Comparison of ENCODE assay signal across 20 mouse cellular contexts in the genomic region with DNA sequence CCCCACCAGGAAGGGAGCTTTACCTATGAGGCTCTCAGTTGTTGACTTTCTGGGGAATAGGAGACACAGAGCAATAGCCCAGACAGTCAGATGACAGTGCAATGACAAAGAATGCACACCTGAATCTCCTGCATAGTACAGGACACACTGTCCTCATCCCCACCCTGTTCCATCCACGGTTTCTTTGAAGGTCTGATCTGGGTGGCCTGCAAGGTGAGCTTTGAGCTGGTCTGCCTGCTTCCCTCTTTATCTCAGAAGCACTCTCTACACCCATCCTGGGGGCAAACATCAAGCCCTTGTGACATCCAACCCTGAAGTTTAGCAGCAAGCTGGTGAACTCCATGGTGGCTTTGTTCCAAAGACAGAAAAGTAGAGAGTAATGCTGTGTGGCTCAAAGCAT. TPM values are rescaled to one million over a fixed set of nuclear protein-coding genes. Genes with fewer than 3 reads are reported as not detected.
DNase-seq lines count a peak whose midpoint lies in the region; ATAC-seq and TF ChIP-seq lines count a peak whose summit lies in the region.
"Had no signal": no experiment of that assay in that cellular context is flagged by ENCODE, and none has a peak within 500 bp of the region (broad histone marks: within the 10 kb centered on the region; RNA-seq: fewer than 3 reads in every experiment).

No protein-coding gene starts in this region.

- TF ChIP-seq CTCF in liver, postnatal 0 days (IDR thresholded peaks at IDR 0.05; ENCODE audit: low read depth), result no peak

- H3K27ac ChIP-seq in heart, embryonic 16.5 days (ENCODE audit: low read length), result peak overlapping the region; percentile 42
- no peak overlapping the region for H3K27ac ChIP-seq in liver, embryonic 13.5 days
- H3K27ac ChIP-seq in liver, embryonic 12.5 days, result no peak overlapping the region
- H3K27ac ChIP-seq in liver, embryonic 15.5 days (replicated peaks), result no peak overlapping the region
- H3K27ac ChIP-seq in liver, postnatal 0 days (ENCODE audit: low read depth), result peak overlapping the region; percentile 74
- H3K27ac ChIP-seq in embryonic facial prominence, embryonic 10.5 days (replicated peaks), result no peak overlapping the region
- H3K27ac ChIP-seq: embryonic facial prominence, embryonic 12.5 days; forebrain, embryonic 13.5 days; forebrain, embryonic 15.5 days had no signal

- ATAC-seq in heart, embryonic 16.5 days (replicated peaks; ENCODE audit: extremely low read depth, insufficient read depth, low FRiP score), result no peak
- peak; percentile 58 for ATAC-seq in liver, embryonic 13.5 days (ENCODE audit: low read depth)
- ATAC-seq in liver, embryonic 12.5 days, result no peak
- peak; percentile 63 for ATAC-seq in liver, embryonic 15.5 days (ENCODE audit: insufficient read depth)
- ATAC-seq in liver, postnatal 0 days, result peak; percentile 72
- ATAC-seq: forebrain, embryonic 13.5 days; forebrain, embryonic 15.5 days had no signal

- peak; percentile 70; the same call in 1 of the 2 replicates for TF ChIP-seq EP300 in liver, postnatal 0 days (IDR thresholded peaks at IDR 0.05; ENCODE audit: low read depth)

- H3K9ac ChIP-seq in heart, embryonic 16.5 days (ENCODE audit: low read length), result no peak overlapping the region
- H3K9ac ChIP-seq in liver, embryonic 13.5 days, result no peak overlapping the region
- H3K9ac ChIP-seq in liver, embryonic 12.5 days, result no peak overlapping the region
- no peak overlapping the region for H3K9ac ChIP-seq in liver, embryonic 15.5 days
- H3K9ac ChIP-seq in liver, postnatal 0 days (replicated peaks), result no peak overlapping the region
- H3K9ac ChIP-seq: embryonic facial prominence, embryonic 12.5 days; forebrain, embryonic 13.5 days; forebrain, embryonic 15.5 days had no signal

- no peak for DNase-seq in heart, postnatal 4 days
- no peak for DNase-seq in liver, embryonic 13.5 days
- DNase-seq in liver, result no peak
- no peak for DNase-seq in liver, postnatal 0 days
- DNase-seq in embryonic facial prominence, embryonic 10.5 days (ENCODE audit: low spot score), result no peak
- DNase-seq: adrenal gland, adult 2 months; adrenal gland, postnatal 10 days; adrenal gland, postnatal 25 days; cerebellum, adult 11 months; cerebellum, adult 18-20 months; cerebellum, adult 8-10 months; cerebellum, adult 9-11 months; embryo, embryonic 11 days had no signal

- peaks cover 10% of the 10 kb centered on the region for H3K4me1 ChIP-seq in heart, embryonic 16.5 days (ENCODE audit: control insufficient read depth, insufficient read depth, low read length)
- no peaks in the 10 kb centered on the region for H3K4me1 ChIP-seq in liver, embryonic 13.5 days (replicated peaks)
- H3K4me1 ChIP-seq in liver, embryonic 12.5 days, result no peaks in the 10 kb centered on the region
- H3K4me1 ChIP-seq in liver, embryonic 15.5 days (replicated peaks), result no peaks in the 10 kb centered on the region
- H3K4me1 ChIP-seq in liver, postnatal 0 days (ENCODE audit: insufficient read depth), result no peaks in the 10 kb centered on the region
- no peaks in the 10 kb centered on the region for H3K4me1 ChIP-seq in embryonic facial prominence, embryonic 10.5 days
- H3K4me1 ChIP-seq: embryonic facial prominence, embryonic 12.5 days; forebrain, embryonic 13.5 days; forebrain, embryonic 15.5 days had no signal

- H3K4me3 ChIP-seq in heart, embryonic 16.5 days (ENCODE audit: low read length), result no peak overlapping the region
- H3K4me3 ChIP-seq in liver, embryonic 13.5 days (replicated peaks), result no peak overlapping the region
- no peak overlapping the region for H3K4me3 ChIP-seq in liver, embryonic 12.5 days
- no peak overlapping the region for H3K4me3 ChIP-seq in liver, embryonic 15.5 days (replicated peaks)
- no peak overlapping the region for H3K4me3 ChIP-seq in liver, postnatal 0 days (ENCODE audit: low read depth, low read length)
- H3K4me3 ChIP-seq in embryonic facial prominence, embryonic 10.5 days, result no peak overlapping the region
- H3K4me3 ChIP-seq: embryonic facial prominence, embryonic 12.5 days; forebrain, embryonic 13.5 days; forebrain, embryonic 15.5 days had no signal

- no peaks in the 10 kb centered on the region for H3K9me3 ChIP-seq in heart, embryonic 16.5 days (replicated peaks; ENCODE audit: control insufficient read depth, low read length)
- H3K9me3 ChIP-seq in liver, embryonic 13.5 days (replicated peaks), result no peaks in the 10 kb centered on the region
- H3K9me3 ChIP-seq in liver, embryonic 12.5 days (replicated peaks), result no peaks in the 10 kb centered on the region
- no peaks in the 10 kb centered on the region for H3K9me3 ChIP-seq in liver, embryonic 15.5 days (replicated peaks)
- H3K9me3 ChIP-seq in liver, postnatal 0 days (ENCODE audit: low read length), result no peaks in the 10 kb centered on the region
- H3K9me3 ChIP-seq in embryonic facial prominence, embryonic 10.5 days, result no peaks in the 10 kb centered on the region
- H3K9me3 ChIP-seq: embryonic facial prominence, embryonic 12.5 days; forebrain, embryonic 13.5 days; forebrain, embryonic 15.5 days had no signal

- H3K27me3 ChIP-seq in heart, embryonic 16.5 days (ENCODE audit: control insufficient read depth, insufficient read depth, low read length), result peaks cover 7% of the 10 kb centered on the region
- H3K27me3 ChIP-seq in liver, embryonic 13.5 days, result peaks cover 41% of the 10 kb centered on the region
- H3K27me3 ChIP-seq in liver, embryonic 12.5 days (replicated peaks), result peaks cover 52% of the 10 kb centered on the region
- H3K27me3 ChIP-seq in liver, embryonic 15.5 days, result peaks cover 58% of the 10 kb centered on the region
- H3K27me3 ChIP-seq in liver, postnatal 0 days (ENCODE audit: insufficient read depth, low read length), result peaks cover 3% of the 10 kb centered on the region; the same call in 1 of the 2 replicates
- peaks cover 14% of the 10 kb centered on the region for H3K27me3 ChIP-seq in embryonic facial prominence, embryonic 10.5 days (replicated peaks; ENCODE audit: low read depth, poor library complexity, severe bottlenecking)

- no peaks in the 10 kb centered on the region for H3K36me3 ChIP-seq in heart, embryonic 16.5 days (ENCODE audit: control insufficient read depth, insufficient read depth)
- H3K36me3 ChIP-seq in liver, embryonic 13.5 days, result no peaks in the 10 kb centered on the region
- no peaks in the 10 kb centered on the region for H3K36me3 ChIP-seq in liver, embryonic 12.5 days
- H3K36me3 ChIP-seq in liver, embryonic 15.5 days (replicated peaks), result no peaks in the 10 kb centered on the region
- no peaks in the 10 kb centered on the region for H3K36me3 ChIP-seq in liver, postnatal 0 days (replicated peaks; ENCODE audit: insufficient read depth, low read length)
- peaks cover 40% of the 10 kb centered on the region for H3K36me3 ChIP-seq in embryonic facial prominence, embryonic 10.5 days (replicated peaks)
- H3K36me3 ChIP-seq: embryonic facial prominence, embryonic 12.5 days; forebrain, embryonic 15.5 days had no signal

- WGBS in heart, embryonic 16.5 days, result 67% methylated on average over 1 of the region's 1 CpGs
- 38% methylated on average over 1 of the region's 1 CpGs for WGBS in liver, embryonic 13.5 days (ENCODE audit: insufficient replicate concordance)
- 22% methylated on average over 1 of the region's 1 CpGs for WGBS in liver, embryonic 12.5 days (ENCODE audit: insufficient replicate concordance)
- WGBS in liver, embryonic 15.5 days (ENCODE audit: insufficient replicate concordance), result 44% methylated on average over 1 of the region's 1 CpGs
- 59% methylated on average over 1 of the region's 1 CpGs for WGBS in liver, postnatal 0 days (ENCODE audit: insufficient replicate concordance)
- 76% methylated on average over 1 of the region's 1 CpGs for WGBS in embryonic facial prominence, embryonic 10.5 days

- H3K4me2 ChIP-seq in heart, embryonic 16.5 days (ENCODE audit: low read depth, low read length), result no peak overlapping the region
- H3K4me2 ChIP-seq in liver, embryonic 13.5 days, result no peak overlapping the region
- H3K4me2 ChIP-seq in liver, embryonic 12.5 days, result no peak overlapping the region
- H3K4me2 ChIP-seq in liver, embryonic 15.5 days, result no peak overlapping the region
- H3K4me2 ChIP-seq in liver, postnatal 0 days (ENCODE audit: low read depth, low read length), result no peak overlapping the region
- H3K4me2 ChIP-seq: embryonic facial prominence, embryonic 12.5 days; forebrain, embryonic 13.5 days; forebrain, embryonic 15.5 days had no signal

RNA-seq across cellular contexts. Expression of gene Grb10, which starts 9.7 kb away (rescaled TPM):
- polyA plus RNA-seq in heart, embryonic 16.5 days (2015; fragmentation: Nextera tagmentation; extraction: Ambion mirVana), result 496 and 553 TPM in 2 replicates
- total RNA-seq in heart, postnatal 4 days (2021), result 100 to 1,000 TPM; 356 to 401 TPM
- polyA plus RNA-seq in liver, embryonic 13.5 days (2015; fragmentation: Nextera tagmentation; extraction: Ambion mirVana), result 115 and 156 TPM in 2 replicates
- 206 and 211 TPM in 2 replicates for polyA plus RNA-seq in liver, embryonic 12.5 days (2016; fragmentation: Nextera tagmentation; extraction: Ambion mirVana)
- polyA plus RNA-seq in liver, embryonic 15.5 days (2015; fragmentation: Nextera tagmentation; extraction: Ambion mirVana), result 148 and 163 TPM in 2 replicates
- 113 and 121 TPM in 2 replicates for polyA plus RNA-seq in liver, postnatal 0 days (2015; fragmentation: Nextera tagmentation; extraction: Ambion mirVana)
- polyA plus RNA-seq in embryonic facial prominence, embryonic 10.5 days (2016; fragmentation: Nextera tagmentation; extraction: Ambion mirVana), result 637 and 676 TPM in 2 replicates
- total RNA-seq: MEL had no signal

Comparison
In these comparisons a context has a peak if more than half of its experiments do, and no peak if none do; other contexts are left out.
1. ATAC-seq: peak in liver, embryonic 13.5 days (single experiment), liver, embryonic 15.5 days (single experiment) and liver, postnatal 0 days (single experiment); none in heart, embryonic 16.5 days (single experiment) and liver, embryonic 12.5 days (single experiment).
2. H3K27ac ChIP-seq: peak in heart, embryonic 16.5 days (single experiment) and liver, postnatal 0 days (single experiment); none in liver, embryonic 13.5 days (single experiment), liver, embryonic 12.5 days (single experiment), liver, embryonic 15.5 days (single experiment) and embryonic facial prominence, embryonic 10.5 days (single experiment).